Mouse (Mus musculus) forebrain, postnatal 0 days (tissue): ENCODE data around the gene Gxylt2. TPM values are rescaled to one million over a fixed set of nuclear protein-coding genes. Genes with fewer than 3 reads are reported as not detected.

Experiments used
- ATAC-seq: fragments of 200-750 bp; cut with Nextera tagmentation; 2 replicates; pipeline ENCODE4 v1.8.0; 2017; ENCODE audit warnings: mild to moderate bottlenecking, moderate library complexity
- DNase-seq: peaks from one replicate; pipeline ENCODE4 v3.0.0-alpha.2; 2015
- H3K27ac ChIP-seq: fragments of 300-500 bp; sonication (generic); 2 replicates; pipeline ENCODE4 v1.5.1; 2014; ENCODE audit warnings: low read depth, mild to moderate bottlenecking, antibody characterized with exemption, low read length, moderate library complexity, mixed read lengths
- H3K27me3 ChIP-seq: fragments of 300-500 bp; sonication (generic); 2 replicates; pipeline ENCODE4 v1.6.1; 2014; ENCODE audit warnings: mild to moderate bottlenecking, low read length, mixed read lengths; ENCODE audit not compliant: insufficient read depth
- H3K36me3 ChIP-seq: fragments of 300-500 bp; sonication (generic); 2 replicates; pipeline ENCODE4 v1.6.1; 2014; ENCODE audit warnings: mild to moderate bottlenecking, moderate library complexity; ENCODE audit not compliant: insufficient read depth
- H3K4me1 ChIP-seq: fragments of 300-500 bp; sonication (generic); 2 replicates; pipeline ENCODE4 v1.6.1; 2014; ENCODE audit warnings: antibody characterized with exemption; ENCODE audit not compliant: insufficient read depth
- H3K4me2 ChIP-seq: fragments of 300-500 bp; sonication (generic); 2 replicates; pipeline ENCODE4 v1.6.1; 2014; ENCODE audit warnings: low read depth, mild to moderate bottlenecking, moderate library complexity
- H3K4me3 ChIP-seq: fragments of 300-500 bp; sonication (generic); 2 replicates; pipeline ENCODE4 v1.5.1; 2014; ENCODE audit warnings: low read depth, low read length, mixed read lengths
- H3K9ac ChIP-seq: fragments of 300-500 bp; sonication (generic); 2 replicates; pipeline ENCODE4 v1.6.1; 2014; ENCODE audit warnings: mild to moderate bottlenecking
- H3K9me3 ChIP-seq: fragments of 300-500 bp; sonication (generic); 2 replicates; pipeline ENCODE4 v1.6.1; 2016; ENCODE audit warnings: low read length
- CTCF ChIP-seq: sonication (generic); IDR thresholded peaks from 2 replicates; pipeline ENCODE4 v1.5.1; 2016; ENCODE audit warnings: antibody characterized with exemption, control low read depth, low read depth
- WGBS: fragments of 180-500 bp; shearing (Covaris S2); extraction: QIAGEN DNeasy Blood & Tissue Kit; methylation state at CpG from one replicate; pipeline ENCODE4 v1.1.7; 2014; 5-methylcytosine and 5-hydroxymethylcytosine counted together
- polyA plus RNA-seq: library from polyadenylated mRNA; unstranded; fragments of >200 nt; fragmentation: Nextera tagmentation; extraction: Ambion mirVana; gene quantifications from 2 replicates; pipeline ENCODE4 v1.2.1, GENCODE M21; 2015
- total RNA-seq: library from RNA; depleted of rRNA; stranded (reverse); fragments of >200 nt; gene quantifications from 2 replicates; pipeline ENCODE4 v1.2.3, GENCODE M21; 2014; rRNA removed

Gxylt2 gene
- total and polyA plus RNA-seq, 2 experiments from 2014 or later = 1.8 to 2.9 TPM

DNA sequence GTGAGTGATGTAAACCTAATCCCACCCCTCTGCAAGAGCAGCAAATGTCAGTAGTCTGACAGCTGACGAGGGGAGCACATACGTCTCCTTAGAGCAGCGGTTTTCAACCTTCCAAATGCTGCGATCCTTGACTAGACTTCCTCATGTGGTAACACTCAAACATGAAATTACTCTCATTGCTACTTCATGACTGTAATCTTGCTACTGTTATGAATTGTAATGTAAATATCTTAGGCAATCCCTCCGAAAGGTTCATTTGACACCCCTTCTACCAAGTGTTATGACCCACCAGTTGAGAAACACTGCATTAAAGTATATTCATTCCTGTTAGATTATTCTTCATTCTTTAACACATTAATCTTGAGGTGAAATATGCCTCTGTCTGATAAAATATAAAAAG, 142.7 kb downstream of the Gxylt2 start:
- Histone ChIP-seq H3K4me1 (no peaks in the 10 kb centered on the region), H3K27me3 (no peaks in the 10 kb centered on the region), H3K27ac (no peak overlapping the region), H3K4me2 (no peak overlapping the region), H3K4me3 (no peak overlapping the region), H3K9me3 (no peaks in the 10 kb centered on the region), H3K36me3 (peaks cover 11% of the 10 kb centered on the region; the same call in 1 of the 2 replicates), H3K9ac (no peak overlapping the region)
- 83% methylated on average over 5 of the region's 5 CpGs for WGBS
- no peak for TF ChIP-seq CTCF
- no peak for DNase-seq
- ATAC-seq = no peak

DNA sequence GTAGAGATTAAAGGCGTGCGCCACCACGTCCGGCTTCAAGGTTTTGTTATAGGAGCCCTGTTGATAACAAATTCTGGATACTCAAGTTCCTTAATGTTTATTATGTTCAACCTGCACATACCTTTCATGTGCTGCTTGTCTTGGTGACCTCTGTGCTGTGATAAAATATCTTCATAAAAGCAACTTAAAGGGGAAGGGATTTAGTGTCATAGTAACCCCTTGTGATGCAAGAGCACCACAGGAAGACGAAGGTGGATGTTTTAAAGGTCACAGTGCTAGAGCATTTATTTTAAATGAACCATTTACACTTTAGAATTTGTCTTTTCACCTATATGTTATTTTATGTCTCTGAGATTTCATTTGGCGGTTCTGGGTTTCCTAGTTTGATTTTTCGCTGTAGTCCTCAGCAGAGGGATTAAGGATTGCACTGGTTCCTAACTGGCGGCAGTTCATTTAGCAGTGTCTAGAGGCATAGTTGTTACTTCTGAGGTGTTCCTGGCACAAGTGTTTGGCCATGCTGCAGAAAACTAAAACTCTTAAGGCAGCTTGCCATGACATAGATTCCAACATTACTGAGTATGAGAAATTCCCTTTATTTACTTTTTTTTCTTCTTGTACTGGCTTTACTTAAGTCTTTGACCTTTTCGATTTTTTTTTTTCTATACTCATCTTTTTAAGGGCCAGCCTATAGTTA, 144.3 kb downstream of the Gxylt2 start:
- ATAC-seq = no peak

DNA sequence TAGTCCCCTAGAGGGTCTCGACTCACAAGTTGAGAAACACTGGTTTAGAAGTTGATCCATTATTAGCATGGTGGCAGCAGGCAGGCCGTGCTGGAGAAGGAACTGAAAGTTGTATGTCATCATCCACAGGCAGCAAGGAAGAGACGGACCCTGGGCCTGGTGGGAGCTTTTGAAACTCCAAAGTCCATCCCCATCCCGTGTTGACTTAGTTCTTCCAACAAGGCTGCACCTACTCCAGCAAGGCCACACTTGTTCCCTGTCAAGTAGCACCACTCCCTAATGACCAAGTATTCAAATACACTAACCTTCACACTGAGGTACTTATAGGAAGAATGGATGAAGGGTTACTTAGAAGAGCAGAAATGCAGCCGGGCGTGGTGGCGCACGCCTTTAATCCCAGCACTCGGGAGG, 146.1 kb downstream of the Gxylt2 start:
- no peak for ATAC-seq
- H3K36me3 ChIP-seq = peaks cover 9% of the 10 kb centered on the region
- no peak for DNase-seq
- no peak overlapping the region for H3K4me3 ChIP-seq
- no peaks in the 10 kb centered on the region for H3K9me3 ChIP-seq
- WGBS = 93% methylated on average over 9 of the region's 9 CpGs
- no peak overlapping the region for H3K9ac ChIP-seq
- H3K4me2 ChIP-seq = no peak overlapping the region
- no peaks in the 10 kb centered on the region for H3K27me3 ChIP-seq
- H3K4me1 ChIP-seq = no peaks in the 10 kb centered on the region
- H3K27ac ChIP-seq = no peak overlapping the region
- no peak for TF ChIP-seq CTCF

More for the DNA sequence above, 144.3 kb downstream of the Gxylt2 start:
- H3K4me3 ChIP-seq = no peak overlapping the region
- H3K9me3 ChIP-seq = no peaks in the 10 kb centered on the region
- no peaks in the 10 kb centered on the region for H3K27me3 ChIP-seq
- peaks cover 7% of the 10 kb centered on the region; the same call in 1 of the 2 replicates for H3K36me3 ChIP-seq
- DNase-seq = no peak
- no peak for TF ChIP-seq CTCF
- no peak overlapping the region for H3K9ac ChIP-seq
- 87% methylated on average over 9 of the region's 9 CpGs for WGBS
- H3K4me2 ChIP-seq = no peak overlapping the region
- no peak overlapping the region for H3K27ac ChIP-seq
- no peaks in the 10 kb centered on the region for H3K4me1 ChIP-seq

DNA sequence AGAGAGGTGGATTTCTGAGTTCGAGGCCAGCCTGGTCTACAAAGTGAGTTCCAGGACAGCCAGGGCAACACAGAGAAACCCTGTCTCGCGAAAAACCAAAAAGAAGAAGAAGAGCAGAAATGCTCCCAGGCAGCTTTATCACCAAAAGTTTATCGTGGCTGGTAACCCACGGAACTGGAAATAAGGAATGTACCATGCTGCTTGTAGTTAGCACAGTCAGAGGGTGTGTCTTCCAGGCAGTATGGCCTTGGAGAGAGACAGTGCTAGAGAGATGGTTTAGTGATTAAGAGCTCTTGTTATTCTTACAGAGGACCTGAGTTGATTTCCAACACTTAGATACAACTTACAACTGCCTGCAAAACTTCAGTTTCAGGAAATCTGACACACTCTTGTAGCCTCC, 146.5 kb downstream of the Gxylt2 start:
- Histone ChIP-seq H3K4me2 (no peak overlapping the region), H3K4me1 (no peaks in the 10 kb centered on the region), H3K9ac (no peak overlapping the region), H3K27ac (no peak overlapping the region), H3K9me3 (no peaks in the 10 kb centered on the region), H3K36me3 (peaks cover 5% of the 10 kb centered on the region), H3K4me3 (no peak overlapping the region), H3K27me3 (no peaks in the 10 kb centered on the region)
- TF ChIP-seq CTCF = no peak
- ATAC-seq = no peak
- 96% methylated on average over 5 of the region's 5 CpGs for WGBS
- DNase-seq = no peak

Other genes with a start within 250 kb of the Gxylt2 start
- 4.6 and 6.2 TPM in 2 replicates for gene Shq1, start 33.6 kb upstream of the Gxylt2 start, total RNA-seq
- 5.2 and 5.9 TPM in 2 replicates for gene Shq1, start 33.6 kb upstream of the Gxylt2 start, polyA plus RNA-seq
- gene Ppp4r2, start 128.9 kb downstream of the Gxylt2 start, total RNA-seq = 47.5 and 57.8 TPM in 2 replicates
- gene Ppp4r2, start 128.9 kb downstream of the Gxylt2 start, polyA plus RNA-seq = 7.2 and 11.9 TPM in 2 replicates